Mouse (Mus musculus): ENCODE measurements around the gene Maf.

DNA sequence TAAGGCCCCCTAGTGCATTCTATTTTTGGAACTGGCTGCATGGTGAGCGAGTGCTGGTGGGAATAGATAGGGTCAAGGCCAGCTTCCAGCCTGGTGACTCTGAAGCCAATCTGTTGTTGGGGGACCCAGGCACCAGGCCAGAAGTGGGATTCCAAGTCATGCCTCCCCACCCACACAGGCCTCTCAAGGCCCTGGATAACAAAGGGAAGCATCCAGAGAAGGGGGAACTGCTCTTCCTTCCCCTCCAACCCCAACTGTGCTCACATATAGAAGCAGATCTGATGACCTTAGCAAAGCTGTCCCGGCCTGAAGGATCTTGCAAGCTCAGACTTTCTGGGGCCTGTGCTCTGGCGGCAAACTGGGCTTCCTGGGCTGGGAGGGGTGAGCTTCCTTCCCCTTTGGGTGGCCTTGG is 57.5 kb downstream of the Maf start:
- no peak for TF ChIP-seq USF1 (IDR thresholded peaks at IDR 0.05; ENCODE audit: low read depth)
- TF ChIP-seq MYOD1 (IDR thresholded peaks at IDR 0.05; ENCODE audit: control insufficient read depth in 1 of 3, insufficient read length in 2 of 3, low read depth in 2 of 3): no peak
